Mouse (Mus musculus): ENCODE measurements around the gene Clec10a.

Gene Clec10a

DNA sequence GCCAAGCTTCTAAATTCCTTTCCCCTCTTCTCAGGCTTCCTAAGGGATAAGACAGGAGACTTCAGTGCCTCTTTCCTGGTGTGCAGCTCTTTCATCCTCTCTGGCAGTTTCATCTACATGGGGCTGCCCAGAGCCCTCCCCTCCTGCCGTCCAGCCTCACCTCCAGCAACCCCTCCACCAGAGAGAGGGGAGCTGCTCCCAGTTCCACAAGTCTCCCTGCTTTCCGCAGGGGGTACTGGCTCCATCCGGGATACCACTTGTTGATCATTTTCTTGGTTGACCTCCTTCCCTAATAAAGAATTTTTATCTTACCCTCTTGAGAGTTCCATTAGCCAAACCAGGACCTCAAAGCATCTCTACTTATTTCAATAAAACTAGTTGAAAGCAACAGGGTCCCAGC lies 60.1 kb downstream of the Clec10a start:
- in situ Hi-C loops (cut with MboI, MseI): no loop called here

GRCm38 (mm10) chr11:70218039-70218438 lies 62.0 kb downstream of the Clec10a start:
- in situ Hi-C loops (cut with MboI, MseI): no loop called here

- in situ Hi-C loops (cut with MboI, MseI): no loop called here
Observed at GRCm38 (mm10) chr11:70218741-70219470, 62.9 kb downstream of the Clec10a start.

- in situ Hi-C loops (cut with MboI, MseI): no loop called here
Observed at GRCm38 (mm10) chr11:70219873-70220272, 63.9 kb downstream of the Clec10a start.

- in situ Hi-C loops (cut with MboI, MseI): no loop called here
Observed at GRCm38 (mm10) chr11:70220323-70220722, 64.3 kb downstream of the Clec10a start.
